In the genomic region with DNA sequence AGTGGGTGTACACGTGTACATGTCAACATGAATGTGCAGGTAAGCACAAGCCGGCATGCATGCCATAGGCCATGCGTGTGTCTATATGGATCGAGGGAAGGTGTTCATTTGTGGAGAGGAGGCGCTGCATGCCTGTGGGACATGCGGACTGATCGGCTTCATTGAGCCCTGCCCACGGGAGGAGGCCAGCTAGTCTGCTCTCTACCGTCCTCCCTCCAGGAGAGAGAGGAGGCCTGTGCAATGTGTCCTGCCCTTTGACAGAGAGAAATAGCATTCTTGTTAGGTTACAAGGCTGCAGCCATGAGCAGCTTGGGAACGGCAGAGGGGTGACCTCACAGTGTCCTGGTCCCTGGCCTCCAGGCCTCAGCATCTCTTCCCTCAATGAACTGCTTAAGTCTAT, we compare ENCODE assay signal across 22 mouse cellular contexts. TPM values are rescaled to one million over a fixed set of nuclear protein-coding genes. Genes with fewer than 3 reads are reported as not detected.
A peak's percentile ranks its signal among the peaks of the same experiment; 100 is the strongest.
DNase-seq lines count a peak whose midpoint lies in the region; ATAC-seq and TF ChIP-seq lines count a peak whose summit lies in the region.
"Had no signal": no experiment of that assay in that cellular context is flagged by ENCODE, and none has a peak within 500 bp of the region (broad histone marks: within the 10 kb centered on the region; RNA-seq: fewer than 3 reads in every experiment).

No protein-coding gene starts in this region.

- H3K4me3 ChIP-seq in heart, embryonic 13.5 days: no peak overlapping the region
- no peak overlapping the region for H3K4me3 ChIP-seq in stomach, embryonic 16.5 days (replicated peaks; ENCODE audit: low read length)
- no peak overlapping the region for H3K4me3 ChIP-seq in stomach, postnatal 0 days (ENCODE audit: low read depth, low read length)
- H3K4me3 ChIP-seq: forebrain, embryonic 13.5 days; hindbrain, embryonic 15.5 days had no signal

- WGBS in heart, embryonic 13.5 days: 66% methylated on average over 10 of the region's 10 CpGs
- WGBS in stomach, embryonic 16.5 days: 78% methylated on average over 10 of the region's 10 CpGs
- WGBS in stomach, postnatal 0 days: 85% methylated on average over 10 of the region's 10 CpGs

- no peak for TF ChIP-seq EP300 in stomach, postnatal 0 days (optimal IDR thresholded peaks at IDR 0.05)

- peaks cover 24% of the 10 kb centered on the region for H3K27me3 ChIP-seq in heart, embryonic 13.5 days (replicated peaks)
- H3K27me3 ChIP-seq in stomach, embryonic 16.5 days (ENCODE audit: control insufficient read depth, insufficient read depth, low read length): no peaks in the 10 kb centered on the region
- no peaks in the 10 kb centered on the region for H3K27me3 ChIP-seq in stomach, postnatal 0 days (ENCODE audit: control insufficient read depth, insufficient read depth, low read length)
- H3K27me3 ChIP-seq: hindbrain, embryonic 15.5 days had no signal

- no peak for TF ChIP-seq CTCF in stomach, postnatal 0 days (IDR thresholded peaks at IDR 0.05; ENCODE audit: low read depth)

- ATAC-seq in heart, embryonic 13.5 days (ENCODE audit: extremely low read depth, insufficient number of reproducible peaks, low FRiP score, low TSS enrichment): peak; percentile 11; the same call in 1 of the 2 replicates
- no peak for ATAC-seq in stomach, embryonic 16.5 days (ENCODE audit: insufficient read depth, low FRiP score)
- ATAC-seq in stomach, postnatal 0 days (ENCODE audit: low FRiP score, low TSS enrichment): no peak
- ATAC-seq: CD4-positive, CD25-positive, alpha-beta regulatory T cell, adult 4 months; forebrain, embryonic 13.5 days; forebrain, postnatal 0 days; intestine, embryonic 16.5 days had no signal

- no peaks in the 10 kb centered on the region for H3K36me3 ChIP-seq in heart, embryonic 13.5 days
- H3K36me3 ChIP-seq in stomach, embryonic 16.5 days (ENCODE audit: control insufficient read depth, insufficient read depth, low read length): no peaks in the 10 kb centered on the region
- H3K36me3 ChIP-seq in stomach, postnatal 0 days (ENCODE audit: control insufficient read depth, insufficient read depth, low read length): no peaks in the 10 kb centered on the region
- H3K36me3 ChIP-seq: G1E; hindbrain, embryonic 15.5 days had no signal

- no peak overlapping the region for H3K4me2 ChIP-seq in heart, embryonic 13.5 days
- no peak overlapping the region for H3K4me2 ChIP-seq in stomach, embryonic 16.5 days (ENCODE audit: low read depth, low read length)
- H3K4me2 ChIP-seq in stomach, postnatal 0 days (replicated peaks; ENCODE audit: low read depth): no peak overlapping the region
- H3K4me2 ChIP-seq: forebrain, embryonic 13.5 days; hindbrain, embryonic 15.5 days had no signal

- H3K4me1 ChIP-seq in heart, embryonic 13.5 days: peaks cover 66% of the 10 kb centered on the region
- H3K4me1 ChIP-seq in stomach, embryonic 16.5 days (ENCODE audit: control insufficient read depth, insufficient read depth, low read length): peaks cover 46% of the 10 kb centered on the region
- H3K4me1 ChIP-seq in stomach, postnatal 0 days (replicated peaks; ENCODE audit: control insufficient read depth, insufficient read depth): peaks cover 6% of the 10 kb centered on the region; the same call in 1 of the 2 replicates

- H3K27ac ChIP-seq in heart, embryonic 13.5 days (replicated peaks): no peak overlapping the region
- H3K27ac ChIP-seq in stomach, embryonic 16.5 days (ENCODE audit: low read length): no peak overlapping the region
- H3K27ac ChIP-seq in stomach, postnatal 0 days (replicated peaks): no peak overlapping the region
- H3K27ac ChIP-seq: forebrain, embryonic 13.5 days; hindbrain, embryonic 15.5 days had no signal

- H3K9ac ChIP-seq in heart, embryonic 13.5 days: no peak overlapping the region
- peak overlapping the region; percentile 0; the same call in 1 of the 2 replicates for H3K9ac ChIP-seq in stomach, embryonic 16.5 days (ENCODE audit: low read length)
- H3K9ac ChIP-seq in stomach, postnatal 0 days (ENCODE audit: low read length): no peak overlapping the region
- H3K9ac ChIP-seq: forebrain, embryonic 13.5 days; forebrain, postnatal 0 days; hindbrain, embryonic 15.5 days had no signal

- DNase-seq in adrenal gland, adult (ENCODE audit: inconsistent age in 2 of 2, low spot score in 1 of 2): peak; percentile 23 to 46
- DNase-seq in adrenal gland, adult 8-10 months: no peak
- no peak for DNase-seq in heart, adult 9 months (ENCODE audit: low spot score in 2 of 2)
- DNase-seq in stomach, postnatal 0 days (ENCODE audit: low spot score): no peak
- no peak for DNase-seq in lung, postnatal 25 days (ENCODE audit: low spot score)
- DNase-seq: adrenal gland, postnatal 25 days; B cell, adult 2 months; cerebellum, adult 18-20 months; cerebellum, adult 9-11 months; cerebellum, postnatal 36 days; forebrain, postnatal 0 days; gastrocnemius, postnatal 36 days; heart, adult 18-20 months; heart, postnatal 10 days had no signal

- H3K9me3 ChIP-seq in heart, embryonic 13.5 days: no peaks in the 10 kb centered on the region
- H3K9me3 ChIP-seq in stomach, embryonic 16.5 days (replicated peaks; ENCODE audit: control insufficient read depth, low read length): no peaks in the 10 kb centered on the region
- no peaks in the 10 kb centered on the region for H3K9me3 ChIP-seq in stomach, postnatal 0 days (ENCODE audit: control insufficient read depth, low read length)
- H3K9me3 ChIP-seq: forebrain, embryonic 13.5 days; G1E; hindbrain, embryonic 15.5 days had no signal

RNA-seq across cellular contexts. Expression of a gene that starts 18.6 kb away (rescaled TPM):
- 1 to 10 TPM; 2.4 to 5.9 (median 4.5) TPM for total RNA-seq in adrenal gland, adult 8-10 months (2022)
- polyA plus RNA-seq in heart, embryonic 13.5 days (2015; fragmentation: Nextera tagmentation; extraction: Ambion mirVana): 8.4 and 9.1 TPM in 2 replicates
- 14.9 and 16.3 TPM in 2 replicates for polyA plus RNA-seq in stomach, embryonic 16.5 days (2015; fragmentation: Nextera tagmentation; extraction: Ambion mirVana)
- 3.0 and 3.5 TPM in 2 replicates for polyA plus RNA-seq in stomach, postnatal 0 days (2015; fragmentation: Nextera tagmentation; extraction: Ambion mirVana)
- polyA plus RNA-seq: CD4-positive, CD25-positive, alpha-beta regulatory T cell, adult 4 months; G1E had no signal

RNA-seq across cellular contexts. Expression of a gene that starts 23.1 kb away (rescaled TPM):
- 100 to 1,000 TPM in 3 of 4 experiments, 10 to 100 TPM in 1; 91.5 to 111 (median 106) TPM for total RNA-seq in adrenal gland, adult 8-10 months (2022)
- 54.8 and 55.9 TPM in 2 replicates for polyA plus RNA-seq in heart, embryonic 13.5 days (2015; fragmentation: Nextera tagmentation; extraction: Ambion mirVana)
- polyA plus RNA-seq in stomach, embryonic 16.5 days (2015; fragmentation: Nextera tagmentation; extraction: Ambion mirVana): 72.9 and 82.5 TPM in 2 replicates
- polyA plus RNA-seq in stomach, postnatal 0 days (2015; fragmentation: Nextera tagmentation; extraction: Ambion mirVana): 50.8 and 58.7 TPM in 2 replicates

RNA-seq across cellular contexts. Expression of a gene that starts 45.1 kb away (rescaled TPM):
- 1 to 10 TPM; 1.0 to 2.3 (median 1.8) TPM for total RNA-seq in adrenal gland, adult 8-10 months (2022)
- 1.2 and 1.3 TPM in 2 replicates for polyA plus RNA-seq in heart, embryonic 13.5 days (2015; fragmentation: Nextera tagmentation; extraction: Ambion mirVana)
- 1.3 and 1.8 TPM in 2 replicates for polyA plus RNA-seq in stomach, embryonic 16.5 days (2015; fragmentation: Nextera tagmentation; extraction: Ambion mirVana)
- 0.65 and 0.75 TPM in 2 replicates for polyA plus RNA-seq in stomach, postnatal 0 days (2015; fragmentation: Nextera tagmentation; extraction: Ambion mirVana)
- total RNA-seq: hematopoietic stem cell, adult 5-6 weeks had no signal

Comparison
In these comparisons a context has a peak if more than half of its experiments do, and no peak if none do; other contexts are left out.
1. DNase-seq: peak in adrenal gland, adult (2 of 2); none in adrenal gland, adult 8-10 months (single experiment), heart, adult 9 months (0 of 2), stomach, postnatal 0 days (single experiment) and lung, postnatal 25 days (single experiment).